In genomic region chr6:22114079-22114478, GRCm38 (mm10) we compare ENCODE assay signal across 18 mouse cellular contexts.
"Had no signal": no experiment of that assay in that cellular context is flagged by ENCODE, and none has a peak within 500 bp of the region (broad histone marks: within the 10 kb centered on the region; RNA-seq: fewer than 3 reads in every experiment).

No protein-coding gene starts in this region.

- H3K27me3 ChIP-seq: limb, embryonic 15.5 days; lung, embryonic 15.5 days; midbrain, embryonic 12.5 days; neural tube, embryonic 13.5 days; neural tube, embryonic 15.5 days had no signal

- H3K9me3 ChIP-seq: limb, embryonic 15.5 days; lung, embryonic 15.5 days; midbrain, embryonic 10.5 days; midbrain, embryonic 12.5 days; neural tube, embryonic 13.5 days; neural tube, embryonic 15.5 days had no signal

- H3K27ac ChIP-seq: limb, embryonic 15.5 days; liver, embryonic 14.5 days; lung, embryonic 15.5 days; midbrain, embryonic 10.5 days; midbrain, embryonic 12.5 days; neural tube, embryonic 13.5 days; neural tube, embryonic 15.5 days had no signal

- DNase-seq: lung, adult 18-20 months; lung, postnatal 14 days; lung, postnatal 4 days; midbrain, embryonic 14.5 days; right cerebral cortex, postnatal 14 days; thymus, adult 18-20 months; thymus, postnatal 14 days; thymus, postnatal 36 days had no signal

- H3K4me2 ChIP-seq: limb, embryonic 15.5 days; lung, embryonic 15.5 days; midbrain, embryonic 12.5 days; neural tube, embryonic 13.5 days; neural tube, embryonic 15.5 days had no signal

- H3K4me1 ChIP-seq: limb, embryonic 15.5 days; lung, embryonic 15.5 days; midbrain, embryonic 10.5 days; midbrain, embryonic 12.5 days; neural tube, embryonic 13.5 days; neural tube, embryonic 15.5 days had no signal

- H3K36me3 ChIP-seq: limb, embryonic 15.5 days; lung, embryonic 15.5 days; midbrain, embryonic 10.5 days; midbrain, embryonic 12.5 days; neural tube, embryonic 13.5 days; neural tube, embryonic 15.5 days had no signal

- H3K9ac ChIP-seq: limb, embryonic 15.5 days; liver, embryonic 14.5 days; lung, embryonic 15.5 days; midbrain, embryonic 12.5 days; neural tube, embryonic 13.5 days; neural tube, embryonic 15.5 days had no signal

- ATAC-seq: lung, postnatal 0 days; midbrain, embryonic 16.5 days had no signal

- H3K4me3 ChIP-seq: limb, embryonic 15.5 days; lung, embryonic 15.5 days; midbrain, embryonic 10.5 days; midbrain, embryonic 12.5 days; myocyte; neural tube, embryonic 13.5 days; neural tube, embryonic 15.5 days had no signal
